Mouse (Mus musculus): ENCODE measurements at regions not wholly inside any gene's neighbourhood (a gene's known extent, or its start where the extent isn't known, plus 50 kb on each side); places are given as distances from the start of the nearest gene placed in this dataset.

- peak; percentile 44 for TF ChIP-seq CTCF (IDR thresholded peaks at IDR 0.05; ENCODE audit: low read depth)
- Histone ChIP-seq H3K4me3 (ENCODE audit: low read depth, low read length) (no peak overlapping the region), H3K4me1 (replicated peaks; ENCODE audit: control insufficient read depth, insufficient read depth, low read length) (no peaks in the 10 kb centered on the region), H3K27me3 (replicated peaks; ENCODE audit: control insufficient read depth, insufficient read depth, low read length) (no peaks in the 10 kb centered on the region), H3K4me2 (replicated peaks; ENCODE audit: low read depth) (no peak overlapping the region), H3K9me3 (ENCODE audit: control insufficient read depth) (no peaks in the 10 kb centered on the region), H3K27ac (ENCODE audit: low read depth, low read length) (peak overlapping the region; percentile 5; the same call in 1 of the 2 replicates), H3K9ac (ENCODE audit: low read depth, low read length) (no peak overlapping the region), H3K36me3 (ENCODE audit: control insufficient read depth, insufficient read depth) (no peaks in the 10 kb centered on the region)
- peak; percentile 89 for ATAC-seq
- WGBS: 28% methylated on average over 9 of the region's 9 CpGs
Observed at GRCm38 (mm10) chr5:119292323-119292722, 378.1 kb upstream of the Tbx3 start.

DNA sequence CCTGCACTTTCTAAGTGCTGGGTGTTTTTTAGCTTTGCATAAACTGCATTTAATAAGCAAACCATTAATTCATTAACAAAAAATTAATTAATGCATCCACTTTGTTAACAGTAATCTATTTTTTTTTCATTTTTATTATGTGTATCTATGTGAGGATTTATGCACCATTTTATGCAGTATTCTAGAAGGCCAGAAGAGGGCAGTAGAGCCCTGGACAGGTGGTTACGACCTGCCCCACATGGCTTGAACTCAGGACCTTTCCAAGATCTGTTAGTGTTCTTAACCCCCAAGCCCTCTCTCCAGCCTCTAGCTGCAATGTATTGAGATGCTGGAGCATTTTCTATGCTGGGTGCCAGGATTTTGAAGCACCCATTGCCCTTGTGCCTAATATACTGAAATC, 377.6 kb upstream of the Tbx3 start:
- Histone ChIP-seq H3K9me3 (ENCODE audit: control insufficient read depth) (no peaks in the 10 kb centered on the region), H3K27ac (ENCODE audit: low read depth, low read length) (no peak overlapping the region; the same call in 1 of the 2 replicates), H3K4me1 (replicated peaks; ENCODE audit: control insufficient read depth, insufficient read depth, low read length) (no peaks in the 10 kb centered on the region), H3K4me3 (ENCODE audit: low read depth, low read length) (no peak overlapping the region), H3K9ac (ENCODE audit: low read depth, low read length) (no peak overlapping the region), H3K27me3 (replicated peaks; ENCODE audit: control insufficient read depth, insufficient read depth, low read length) (no peaks in the 10 kb centered on the region), H3K36me3 (ENCODE audit: control insufficient read depth, insufficient read depth) (no peaks in the 10 kb centered on the region), H3K4me2 (replicated peaks; ENCODE audit: low read depth) (no peak overlapping the region)
- ATAC-seq: no peak
- 100% methylated on average over 1 of the region's 1 CpGs for WGBS
- TF ChIP-seq CTCF (IDR thresholded peaks at IDR 0.05; ENCODE audit: low read depth): peak; percentile 47

DNA sequence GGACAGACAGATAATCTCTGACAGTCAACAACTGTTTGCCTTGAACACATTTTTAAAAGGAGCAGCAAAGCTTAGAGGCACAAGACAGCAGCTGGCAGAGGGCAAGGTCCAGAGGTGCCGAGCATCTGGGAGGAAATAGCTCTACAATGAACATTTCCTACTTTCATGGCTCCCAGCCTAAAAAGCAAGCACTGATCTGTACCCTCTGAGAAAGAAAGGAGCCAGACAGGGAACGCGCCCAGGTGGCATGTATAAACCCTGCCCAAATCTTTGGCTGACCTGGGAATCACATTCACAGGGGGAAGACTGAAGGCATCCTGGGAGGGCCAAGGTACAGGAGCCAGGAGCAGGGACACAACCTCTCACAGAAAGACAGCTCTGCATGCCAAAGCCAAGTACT, 371.2 kb upstream of the Tbx3 start:
- no peaks in the 10 kb centered on the region for H3K36me3 ChIP-seq (ENCODE audit: control insufficient read depth, insufficient read depth)
- ATAC-seq: no peak
- no peak overlapping the region for H3K4me3 ChIP-seq (ENCODE audit: low read depth, low read length)
- no peaks in the 10 kb centered on the region for H3K9me3 ChIP-seq (ENCODE audit: control insufficient read depth)
- H3K4me2 ChIP-seq (replicated peaks; ENCODE audit: low read depth): no peak overlapping the region
- H3K9ac ChIP-seq (ENCODE audit: low read depth, low read length): no peak overlapping the region
- H3K4me1 ChIP-seq (replicated peaks; ENCODE audit: control insufficient read depth, insufficient read depth, low read length): no peaks in the 10 kb centered on the region; the same call in 1 of the 2 replicates
- 54% methylated on average over 3 of the region's 3 CpGs for WGBS
- no peak overlapping the region; the same call in 1 of the 2 replicates for H3K27ac ChIP-seq (ENCODE audit: low read depth, low read length)
- no peaks in the 10 kb centered on the region for H3K27me3 ChIP-seq (replicated peaks; ENCODE audit: control insufficient read depth, insufficient read depth, low read length)
- TF ChIP-seq CTCF (IDR thresholded peaks at IDR 0.05; ENCODE audit: low read depth): no peak

- Histone ChIP-seq H3K9me3 (ENCODE audit: control insufficient read depth) (no peaks in the 10 kb centered on the region), H3K9ac (ENCODE audit: low read depth, low read length) (no peak overlapping the region), H3K4me1 (replicated peaks; ENCODE audit: control insufficient read depth, insufficient read depth, low read length) (no peaks in the 10 kb centered on the region; the same call in 1 of the 2 replicates), H3K4me3 (ENCODE audit: low read depth, low read length) (no peak overlapping the region), H3K36me3 (ENCODE audit: control insufficient read depth, insufficient read depth) (no peaks in the 10 kb centered on the region), H3K27ac (ENCODE audit: low read depth, low read length) (no peak overlapping the region), H3K27me3 (replicated peaks; ENCODE audit: control insufficient read depth, insufficient read depth, low read length) (no peaks in the 10 kb centered on the region), H3K4me2 (replicated peaks; ENCODE audit: low read depth) (no peak overlapping the region)
- WGBS: 43% methylated on average over 7 of the region's 7 CpGs
- no peak for TF ChIP-seq CTCF (IDR thresholded peaks at IDR 0.05; ENCODE audit: low read depth)
- peak; percentile 28; the same call in 1 of the 2 replicates for ATAC-seq
Observed at GRCm38 (mm10) chr5:119300106-119300505, 370.4 kb upstream of the Tbx3 start.

GRCm38 (mm10) chr5:119301539-119301938, 368.9 kb upstream of the Tbx3 start:
- H3K4me3 ChIP-seq (ENCODE audit: low read depth, low read length): no peak overlapping the region
- 47% methylated on average over 5 of the region's 5 CpGs for WGBS
- ATAC-seq: no peak
- H3K9ac ChIP-seq (ENCODE audit: low read depth, low read length): no peak overlapping the region
- H3K36me3 ChIP-seq (ENCODE audit: control insufficient read depth, insufficient read depth): no peaks in the 10 kb centered on the region
- no peak for TF ChIP-seq CTCF (IDR thresholded peaks at IDR 0.05; ENCODE audit: low read depth)
- no peaks in the 10 kb centered on the region for H3K9me3 ChIP-seq (ENCODE audit: control insufficient read depth)
- no peaks in the 10 kb centered on the region; the same call in 1 of the 2 replicates for H3K4me1 ChIP-seq (replicated peaks; ENCODE audit: control insufficient read depth, insufficient read depth, low read length)
- H3K27me3 ChIP-seq (replicated peaks; ENCODE audit: control insufficient read depth, insufficient read depth, low read length): no peaks in the 10 kb centered on the region
- no peak overlapping the region for H3K27ac ChIP-seq (ENCODE audit: low read depth, low read length)
- no peak overlapping the region for H3K4me2 ChIP-seq (replicated peaks; ENCODE audit: low read depth)

DNA sequence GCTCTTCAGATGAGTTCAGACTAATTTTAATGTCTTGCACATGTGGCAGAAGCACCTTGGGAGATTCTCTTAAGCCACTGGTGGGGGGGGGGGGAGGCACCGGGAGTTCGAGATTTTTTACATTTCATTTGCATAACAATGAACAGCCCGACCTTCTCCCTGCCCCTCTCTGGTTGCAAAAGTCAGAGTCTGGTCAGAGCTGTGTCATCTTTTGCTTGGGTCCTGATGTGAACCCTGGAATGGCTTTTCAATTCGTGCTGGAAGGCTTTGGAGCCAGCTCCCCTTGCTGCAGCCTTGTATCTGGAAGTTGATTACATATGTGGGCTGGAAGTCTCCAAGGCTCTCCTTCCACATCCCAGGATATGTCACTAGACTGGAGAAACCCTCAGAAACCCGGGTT, 365.7 kb upstream of the Tbx3 start:
- Histone ChIP-seq H3K27me3 (replicated peaks; ENCODE audit: control insufficient read depth, insufficient read depth, low read length) (no peaks in the 10 kb centered on the region), H3K4me2 (replicated peaks; ENCODE audit: low read depth) (no peak overlapping the region), H3K27ac (ENCODE audit: low read depth, low read length) (no peak overlapping the region), H3K4me1 (replicated peaks; ENCODE audit: control insufficient read depth, insufficient read depth, low read length) (no peaks in the 10 kb centered on the region; the same call in 1 of the 2 replicates), H3K9ac (ENCODE audit: low read depth, low read length) (no peak overlapping the region), H3K9me3 (ENCODE audit: control insufficient read depth) (no peaks in the 10 kb centered on the region), H3K36me3 (ENCODE audit: control insufficient read depth, insufficient read depth) (no peaks in the 10 kb centered on the region), H3K4me3 (ENCODE audit: low read depth, low read length) (no peak overlapping the region)
- 26% methylated on average over 5 of the region's 5 CpGs for WGBS
- no peak for TF ChIP-seq CTCF (IDR thresholded peaks at IDR 0.05; ENCODE audit: low read depth)
- no peak for ATAC-seq

- Histone ChIP-seq H3K4me2 (replicated peaks; ENCODE audit: low read depth) (no peak overlapping the region), H3K4me3 (ENCODE audit: low read depth, low read length) (no peak overlapping the region), H3K27ac (ENCODE audit: low read depth, low read length) (no peak overlapping the region), H3K27me3 (replicated peaks; ENCODE audit: control insufficient read depth, insufficient read depth, low read length) (no peaks in the 10 kb centered on the region), H3K9ac (ENCODE audit: low read depth, low read length) (no peak overlapping the region), H3K36me3 (ENCODE audit: control insufficient read depth, insufficient read depth) (no peaks in the 10 kb centered on the region), H3K9me3 (ENCODE audit: control insufficient read depth) (no peaks in the 10 kb centered on the region), H3K4me1 (replicated peaks; ENCODE audit: control insufficient read depth, insufficient read depth, low read length) (no peaks in the 10 kb centered on the region)
- no peak for TF ChIP-seq CTCF (IDR thresholded peaks at IDR 0.05; ENCODE audit: low read depth)
- 93% methylated on average over 6 of the region's 6 CpGs for WGBS
- ATAC-seq: no peak
Observed at GRCm38 (mm10) chr5:119307768-119308167, 362.7 kb upstream of the Tbx3 start.
